Mouse (Mus musculus) cerebellum, adult 11 months (tissue): ENCODE data around the gene Sdc4.

Experiments
- DNase-seq: peaks from one replicate; pipeline ENCODE4 v3.0.0; 2022

The Sdc4 gene

DNA sequence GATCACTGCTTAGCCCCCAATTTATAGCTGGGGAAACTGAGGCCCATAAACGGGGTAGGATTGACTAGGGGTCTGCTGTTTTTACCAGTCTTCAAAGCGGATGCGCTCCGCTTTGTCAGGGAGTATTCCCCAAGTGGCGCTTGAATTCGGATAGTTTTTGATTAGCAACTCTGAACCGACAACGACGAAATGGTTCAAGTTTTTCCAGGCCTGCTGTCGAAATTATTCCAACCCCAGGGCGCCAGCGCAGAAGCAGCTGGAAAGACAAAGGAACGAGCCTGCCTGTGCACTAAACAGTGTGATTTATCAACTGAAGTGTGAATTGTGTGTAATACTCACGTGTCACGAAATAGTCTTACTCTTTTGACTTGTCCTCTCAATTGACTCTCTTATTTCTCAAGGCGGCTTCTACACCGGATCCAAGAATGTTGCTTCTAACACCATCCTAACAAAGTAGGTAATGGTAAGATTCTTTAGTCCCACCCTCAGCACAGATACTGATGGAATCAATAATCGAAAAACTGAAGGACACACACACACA is at the start of gene Sdc4:
Sdc4 (minus strand) TSS at position 428 of the 541 bp plus-strand sequence.
- DNase-seq = no peak

DNA sequence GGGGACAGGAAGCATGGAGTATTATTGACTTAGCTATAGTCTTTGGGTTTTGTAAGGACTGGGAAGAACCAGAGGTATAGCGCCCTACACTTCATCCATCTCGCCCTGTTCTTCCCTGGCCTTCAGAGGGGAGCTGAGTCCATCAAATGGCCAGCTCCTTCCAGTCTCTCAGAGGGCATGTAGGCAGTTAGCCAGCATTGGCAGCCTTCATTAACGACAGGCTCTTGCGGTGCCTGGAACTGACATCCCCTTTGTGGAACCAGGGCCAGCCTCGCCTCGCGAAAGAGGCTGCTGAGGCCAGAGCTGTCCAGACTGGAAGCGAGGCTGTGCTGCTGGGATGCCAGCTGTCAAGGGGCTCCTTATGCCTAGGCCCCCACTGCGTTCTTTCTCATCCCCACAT is 44.1 kb upstream of the Sdc4 start:
- peak; percentile 73 for DNase-seq

DNA sequence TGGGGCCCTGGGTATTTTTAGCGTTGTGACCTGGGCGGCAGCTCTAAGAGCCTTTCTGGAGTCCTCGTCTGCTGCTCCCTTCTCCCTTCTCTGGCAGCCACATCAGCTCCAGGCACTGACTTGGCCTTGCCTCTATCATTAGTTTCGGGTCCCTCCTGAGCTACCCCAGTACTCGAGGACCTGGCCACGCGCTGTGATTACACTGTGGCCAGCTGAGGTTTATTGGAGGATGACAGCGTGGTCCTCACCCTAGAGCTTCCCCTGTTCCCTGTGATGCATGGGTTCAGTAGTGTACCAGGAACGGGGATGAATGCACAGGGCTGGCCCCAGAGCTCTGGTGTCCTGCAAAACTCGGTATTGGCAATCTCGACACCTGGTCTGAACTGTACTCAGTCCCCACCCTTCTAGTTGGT is 43.4 kb upstream of the Sdc4 start:
- DNase-seq = no peak

DNA sequence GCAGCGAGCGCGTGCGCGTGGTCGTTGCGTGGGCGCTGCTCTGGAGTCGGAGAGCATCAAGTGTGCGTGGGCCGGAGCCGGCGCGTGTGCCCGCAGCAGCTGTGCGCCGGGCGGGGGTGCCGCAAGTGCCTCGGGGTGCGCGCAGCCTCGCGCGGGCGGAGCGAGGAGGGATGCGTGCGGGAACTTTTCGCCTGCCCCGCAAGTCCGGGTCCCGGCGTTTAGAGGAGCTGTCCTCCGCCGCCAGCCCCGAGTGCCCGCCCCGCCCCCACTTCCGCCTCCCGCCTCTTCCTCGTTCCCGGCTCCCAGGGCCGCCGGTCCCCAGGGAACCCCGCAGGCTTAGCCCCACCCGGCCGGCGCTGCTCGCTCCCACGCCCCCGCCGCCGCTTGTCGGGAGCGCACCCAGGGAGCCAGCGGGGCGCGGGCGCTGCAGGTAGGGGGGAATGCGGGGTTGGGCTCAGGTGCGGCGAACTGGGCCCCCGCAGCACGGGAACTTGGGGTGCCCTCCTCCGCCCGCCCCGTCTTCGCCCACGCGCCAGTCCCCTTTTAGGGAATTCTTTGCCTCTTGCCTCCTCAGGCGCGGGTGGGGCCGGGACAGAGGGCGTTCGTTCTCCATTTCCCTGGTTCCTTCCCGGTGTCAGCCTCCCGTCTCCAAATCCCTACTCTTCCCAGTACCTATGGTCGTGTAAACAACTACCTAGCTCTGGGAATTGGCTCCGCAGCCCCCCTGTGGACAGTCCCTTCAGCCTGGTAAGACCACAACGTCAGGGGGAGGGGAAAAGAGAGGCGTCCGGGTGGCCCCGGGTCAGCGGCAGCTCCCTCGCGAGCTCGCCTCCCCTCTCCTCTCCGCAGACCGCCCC is 42.8 kb upstream of the Sdc4 start:
- peak; percentile 74 for DNase-seq

DNA sequence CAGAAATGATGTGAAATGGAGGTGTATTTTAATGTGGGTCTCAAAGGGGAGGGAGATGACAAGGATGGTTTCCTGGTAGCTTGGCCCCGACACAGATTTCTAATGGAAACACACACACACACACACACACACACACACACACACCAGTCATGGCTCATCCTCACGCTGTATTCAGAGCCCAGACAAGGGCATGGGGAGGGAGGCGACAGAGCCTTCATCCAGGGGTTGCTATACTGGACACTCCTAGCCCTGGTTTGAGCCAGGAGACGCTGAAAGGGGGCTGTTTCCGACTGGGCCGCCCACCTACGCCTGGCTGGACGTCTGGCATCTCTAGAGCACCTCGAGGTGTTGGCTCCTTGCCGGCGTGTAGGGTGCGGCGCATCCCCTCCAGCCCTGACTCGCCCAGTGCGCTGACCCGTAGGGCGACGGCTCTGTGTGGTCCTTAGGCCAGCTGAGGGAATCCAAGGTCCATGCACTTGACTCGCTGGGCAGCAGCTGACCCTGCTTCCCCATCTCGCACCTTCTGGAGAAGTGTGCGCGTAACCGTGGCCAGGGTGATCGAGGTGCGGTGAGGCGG is 42.1 kb upstream of the Sdc4 start, which contains the start of gene Dbndd2:
Dbndd2 (plus strand) TSS at position 426 of the 577 bp plus-strand sequence.
- no peak for DNase-seq

DNA sequence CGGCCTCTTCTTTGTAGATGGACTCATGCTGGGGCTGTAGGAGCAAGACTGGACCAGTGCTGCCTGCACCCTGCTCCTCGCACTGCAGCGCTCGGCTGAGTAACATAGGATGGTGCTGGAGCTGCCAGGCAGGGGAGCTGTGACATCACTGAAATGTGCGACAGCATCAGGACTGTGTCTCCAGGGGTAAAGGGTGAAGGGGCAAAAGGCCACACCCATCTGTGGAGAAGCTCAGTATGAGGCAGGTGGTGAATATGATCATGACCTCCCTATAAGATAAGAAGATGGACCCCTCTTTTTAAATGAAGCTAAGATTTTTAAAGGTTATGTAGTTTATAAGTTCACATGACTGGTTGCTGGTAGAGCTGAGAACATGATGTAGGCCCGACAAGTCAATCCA is 29.9 kb upstream of the Sdc4 start, which contains the start of gene Trp53tg5:
Trp53tg5 (minus strand) TSS at position 101 of the 400 bp plus-strand sequence.
- DNase-seq = no peak

DNA sequence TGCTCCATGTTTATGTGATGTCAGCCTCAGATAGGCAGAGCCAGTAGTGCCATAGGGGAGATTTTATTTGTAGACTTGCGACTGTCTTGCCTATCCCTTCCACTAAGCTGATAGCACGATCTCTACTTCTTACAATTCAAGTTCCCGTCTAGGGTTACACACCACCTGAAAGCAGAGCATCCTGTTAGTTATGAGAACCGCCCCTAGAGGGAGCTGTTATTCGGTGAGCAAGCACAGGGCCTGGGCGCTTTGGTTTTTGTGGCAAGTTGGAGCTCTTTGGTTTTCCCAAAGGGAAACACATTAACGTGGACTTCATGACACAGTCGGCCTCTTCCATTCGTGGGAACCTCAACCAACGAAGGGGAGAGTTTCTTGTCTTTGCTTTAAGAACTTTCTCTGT is 26.6 kb upstream of the Sdc4 start:
- no peak for DNase-seq

DNA sequence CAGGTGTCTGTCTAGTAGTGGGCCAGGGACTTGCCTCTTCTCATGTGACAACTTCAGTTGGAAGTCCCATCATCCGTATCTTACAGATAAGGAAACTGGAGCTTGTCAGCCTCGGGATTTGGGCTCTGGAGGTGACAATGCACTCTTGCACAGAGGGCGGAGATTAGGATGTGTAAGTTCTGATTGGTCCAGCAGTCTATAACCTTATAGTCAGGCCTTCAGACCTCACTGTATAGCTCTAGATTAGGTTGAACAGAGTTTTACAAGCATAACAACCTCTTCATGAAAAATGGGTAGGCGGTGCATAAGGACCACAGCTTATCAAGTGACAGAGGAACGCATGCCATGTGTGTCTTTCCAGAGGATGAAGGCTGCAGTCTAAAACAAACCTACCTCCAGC is 23.1 kb upstream of the Sdc4 start:
- DNase-seq = no peak

DNA sequence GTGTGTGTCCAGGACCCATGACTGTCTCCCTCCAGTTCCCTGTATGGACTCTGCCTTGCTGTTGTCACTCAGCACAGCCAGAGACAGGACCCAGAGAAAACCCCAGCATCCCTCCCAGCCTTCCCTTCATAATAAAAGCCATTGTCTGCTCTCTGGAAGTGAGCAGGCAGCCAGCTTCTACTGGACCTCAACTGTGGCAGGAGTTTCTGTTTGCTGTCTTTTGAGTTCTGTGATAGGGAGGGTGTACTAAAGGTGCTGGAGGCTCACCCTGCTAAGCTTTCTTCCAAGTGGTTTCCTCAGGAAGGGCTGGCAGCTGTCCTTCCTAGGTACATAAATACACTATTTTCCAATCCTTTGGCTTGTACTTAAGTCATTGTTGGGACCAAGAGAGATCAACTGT is 21.5 kb upstream of the Sdc4 start:
- DNase-seq = no peak

DNA sequence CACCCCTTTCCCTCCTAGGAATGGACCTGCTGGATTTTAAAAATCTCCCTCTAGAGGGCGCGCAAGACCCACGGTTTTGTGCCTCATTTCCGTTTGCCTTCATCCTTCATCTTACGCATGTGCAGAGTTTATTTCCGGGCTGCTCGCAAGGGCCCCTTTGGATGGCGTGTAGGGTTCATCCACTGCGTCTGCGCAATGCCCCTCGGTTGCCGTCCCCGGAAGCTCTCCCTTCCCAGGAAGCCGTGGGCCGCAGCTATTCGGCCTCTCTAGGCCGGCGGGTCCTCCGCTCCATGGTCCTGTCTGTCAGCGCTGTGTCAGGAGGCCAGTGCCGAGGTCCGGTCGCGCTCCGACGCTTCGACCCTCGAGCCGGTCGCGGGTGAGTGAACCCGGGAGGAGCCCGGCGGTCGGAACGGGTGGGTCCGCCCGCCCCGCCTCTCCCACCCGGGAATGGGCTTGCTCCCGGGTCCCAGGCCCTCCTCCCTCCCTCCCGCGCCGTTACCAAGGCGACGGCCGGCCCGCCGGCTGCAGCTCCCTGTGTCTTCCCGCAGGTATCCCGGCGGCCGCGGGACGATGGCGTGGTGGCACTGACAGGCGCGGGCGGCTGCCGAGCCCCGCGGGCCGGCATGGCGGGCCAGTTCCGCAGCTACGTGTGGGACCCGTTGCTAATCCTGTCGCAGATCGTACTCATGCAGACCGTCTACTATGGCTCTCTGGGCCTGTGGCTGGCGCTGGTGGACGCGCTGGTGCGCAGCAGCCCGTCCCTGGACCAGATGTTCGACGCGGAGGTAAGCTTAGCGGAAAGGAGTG is 17.3 kb upstream of the Sdc4 start, which contains the start of gene Gm20458:
Gm20458 (plus strand) TSS at position 223 of the 807 bp plus-strand sequence.
- DNase-seq = peak; percentile 97

DNA sequence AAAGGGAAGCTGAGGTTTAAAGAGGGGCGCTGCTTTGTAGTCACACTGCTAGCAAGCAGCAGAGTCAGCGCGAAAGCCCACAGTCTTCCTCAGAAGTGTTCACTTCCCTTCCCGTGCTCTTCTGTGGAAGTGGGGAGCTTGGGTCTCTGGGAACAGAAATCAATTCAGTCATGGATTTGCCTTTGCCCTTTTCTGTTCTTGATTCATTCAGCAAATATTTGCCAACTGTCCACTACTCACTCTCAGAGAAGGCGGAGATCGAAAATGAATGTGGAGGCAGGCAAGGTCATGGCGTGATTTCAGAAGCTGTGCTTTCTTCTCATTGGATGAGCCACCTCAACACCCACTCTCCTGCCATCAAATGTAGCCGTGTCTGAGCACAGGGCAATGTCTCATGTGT is 14.8 kb upstream of the Sdc4 start:
- DNase-seq = no peak

DNA sequence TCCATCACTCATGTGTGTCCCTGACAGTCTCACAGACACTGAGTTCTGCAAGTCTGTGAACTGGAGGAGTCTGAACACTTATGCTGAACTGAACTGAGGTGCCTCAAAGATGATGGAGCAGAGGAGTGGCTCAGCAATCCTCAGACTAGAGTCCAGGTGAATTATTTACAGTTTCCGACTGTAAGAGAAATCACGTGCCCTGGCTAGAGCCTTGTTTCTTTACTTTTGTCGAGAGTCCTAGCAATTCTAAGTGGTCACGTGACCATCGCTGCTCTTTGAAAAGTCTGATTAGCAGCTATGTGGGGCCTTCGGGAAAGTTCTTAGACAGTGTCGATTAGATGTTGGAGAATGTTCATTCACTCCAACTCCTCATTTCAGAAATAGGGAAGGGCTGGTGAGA is 14.3 kb upstream of the Sdc4 start:
- no peak for DNase-seq

DNA sequence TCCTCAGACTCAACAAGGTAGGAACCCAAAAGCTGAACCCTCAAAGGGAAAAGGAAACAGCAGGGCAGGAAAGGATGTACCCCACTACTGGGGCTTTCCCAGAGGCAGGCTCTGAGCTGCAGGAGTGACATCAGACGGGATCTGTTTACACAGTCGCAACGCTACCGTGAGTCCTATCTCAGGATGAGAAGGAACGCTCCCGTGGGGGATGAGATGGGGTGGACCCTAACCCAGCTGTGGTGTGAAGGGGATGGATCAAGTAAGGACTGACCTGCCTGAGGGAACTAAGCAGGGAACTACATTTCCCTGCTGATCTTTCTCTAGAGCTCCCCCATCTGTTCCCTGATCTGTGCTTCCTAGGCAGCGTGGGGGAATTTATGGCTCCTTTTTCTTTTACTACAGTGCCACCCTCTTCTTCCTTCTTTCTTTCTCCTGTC is 13.2 kb upstream of the Sdc4 start, which contains the start of gene Sys1:
Sys1 (plus strand) TSS at position 101 of the 437 bp plus-strand sequence.
- no peak for DNase-seq

DNA sequence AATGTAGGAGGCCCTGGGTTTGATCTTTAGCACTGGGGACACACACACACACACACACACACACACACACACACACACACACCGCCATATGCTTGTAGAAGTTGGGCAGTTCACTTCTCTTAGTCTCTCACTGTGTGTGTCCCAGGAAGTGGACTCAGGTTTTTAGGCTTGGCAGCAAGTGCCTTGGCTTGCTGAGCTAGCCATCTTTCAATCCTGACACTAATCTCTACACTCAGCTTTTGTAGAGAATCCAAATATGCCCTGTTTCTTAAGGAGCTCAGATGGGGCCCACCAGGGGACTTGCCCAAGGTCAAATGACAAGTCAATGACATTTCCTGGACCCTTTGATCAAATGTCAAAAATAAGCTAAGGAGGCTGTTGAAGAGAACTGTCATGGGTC is 12.7 kb upstream of the Sdc4 start:
- DNase-seq = no peak

DNA sequence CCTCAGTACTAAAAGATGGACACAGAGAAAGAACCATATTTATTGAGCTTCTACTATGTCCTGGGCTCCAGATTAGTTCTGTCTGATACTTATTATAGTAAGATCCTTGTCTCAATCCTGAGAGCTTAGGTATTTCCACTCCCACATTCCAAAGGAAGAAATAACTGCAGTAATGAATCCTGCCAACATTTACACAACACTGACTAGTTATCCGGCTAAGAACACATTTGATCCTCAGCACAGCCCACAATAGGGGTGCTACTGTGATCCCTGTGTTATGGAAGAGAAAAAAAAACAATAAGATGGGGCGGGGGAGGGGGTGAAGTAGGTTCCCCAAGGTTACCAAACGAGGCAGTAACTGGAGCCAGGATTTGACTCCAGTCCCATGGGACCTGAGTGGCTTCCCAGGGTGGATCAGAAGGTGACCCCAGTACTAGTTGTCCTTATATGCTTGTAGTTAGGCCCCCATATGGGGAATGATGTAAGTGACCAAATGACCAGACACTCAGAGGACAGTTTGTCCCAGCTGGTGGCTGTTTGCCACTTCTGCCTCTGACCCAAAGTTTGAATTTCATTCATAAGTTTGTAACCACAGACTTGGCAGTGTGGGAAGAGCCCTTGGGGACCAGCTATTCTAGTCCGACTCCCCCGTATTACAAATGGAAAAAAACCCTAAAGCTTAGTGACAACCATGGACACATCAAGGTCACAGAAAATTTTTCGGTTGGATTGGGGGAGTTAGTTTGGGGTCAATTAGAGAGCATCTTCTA is 11.9 kb upstream of the Sdc4 start:
- no peak for DNase-seq

DNA sequence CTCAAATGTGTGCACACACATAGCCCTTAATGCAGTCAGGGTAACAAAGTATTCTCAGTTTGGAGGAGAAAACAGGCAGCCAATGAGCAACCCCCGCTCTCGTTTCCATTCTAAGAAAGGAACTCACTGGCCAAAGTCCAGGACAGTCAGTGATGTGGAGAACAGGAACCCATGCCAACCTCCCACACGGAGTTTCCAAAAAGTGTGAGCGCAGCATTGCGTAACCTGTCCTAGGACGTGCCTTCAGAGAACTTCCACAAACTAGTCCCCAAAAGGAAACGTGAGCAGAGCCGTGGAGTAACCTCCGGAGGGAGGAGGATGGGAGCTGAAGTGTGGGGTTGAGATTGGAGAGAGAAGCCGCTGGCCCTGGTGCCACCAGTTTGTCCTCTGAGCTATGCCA is 11.2 kb upstream of the Sdc4 start:
- no peak for DNase-seq

DNA sequence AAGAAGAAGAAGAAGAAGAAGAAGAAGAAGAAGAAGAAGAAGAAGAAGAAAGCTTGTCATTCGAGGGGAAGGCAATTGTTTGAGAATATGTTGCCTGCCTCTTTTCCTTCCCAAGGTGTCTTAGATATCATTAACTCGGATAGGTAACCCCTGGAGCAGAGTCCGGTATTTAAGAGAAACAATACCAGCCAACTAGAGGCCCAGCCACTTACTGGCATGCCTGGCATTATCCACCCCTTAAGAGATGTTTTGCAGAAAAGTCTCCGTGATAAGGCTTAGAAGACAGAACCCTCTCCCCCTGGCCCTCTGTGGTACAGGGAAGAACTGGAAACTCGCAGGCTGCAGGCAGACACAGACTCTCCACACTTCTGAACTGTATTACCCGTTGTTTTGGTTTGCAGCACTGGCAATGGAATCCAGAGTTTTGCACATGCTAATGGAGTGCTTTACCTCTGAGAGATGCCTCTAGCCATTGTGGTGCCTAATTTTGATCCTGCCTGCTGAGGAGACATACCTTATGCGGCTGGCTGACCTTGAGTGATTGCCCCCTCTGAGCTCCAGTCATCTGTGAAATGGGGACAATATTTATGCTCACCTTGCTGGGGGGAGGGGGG is 10.3 kb upstream of the Sdc4 start:
- no peak for DNase-seq

DNA sequence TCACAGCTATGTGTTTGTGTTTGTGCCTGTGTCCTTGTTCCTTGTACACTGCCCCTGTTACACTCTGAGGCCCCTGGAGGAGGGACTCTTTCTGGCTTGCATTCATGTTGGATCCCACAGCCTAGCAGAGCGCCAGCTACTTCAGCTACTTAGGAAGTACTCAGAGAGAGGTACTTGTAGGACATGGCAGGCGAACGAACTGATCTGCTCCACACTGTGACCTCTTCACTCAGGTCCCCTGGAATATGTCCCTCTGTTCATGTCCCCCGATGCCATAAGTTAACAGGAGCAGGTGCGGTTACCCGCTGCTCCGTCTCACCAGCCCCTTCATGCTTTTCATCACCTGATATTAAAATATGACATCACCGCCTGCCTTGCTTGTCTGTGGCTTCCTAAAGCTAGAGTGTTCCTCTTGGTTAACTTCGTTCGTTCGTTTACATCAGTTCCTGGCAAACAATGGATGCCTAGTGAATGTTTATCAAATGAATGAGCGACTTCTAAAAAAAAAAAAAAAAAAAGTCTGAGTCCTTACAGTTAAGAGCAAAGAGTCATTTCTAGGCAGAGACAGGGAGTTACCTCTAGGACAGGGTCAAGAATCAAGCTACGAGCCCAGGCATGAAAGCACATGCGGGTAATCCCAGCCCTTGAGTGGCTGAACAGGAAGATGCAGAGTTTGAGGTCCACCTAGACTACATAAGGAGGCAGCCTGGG is 9.5 kb upstream of the Sdc4 start:
- DNase-seq = no peak

DNA sequence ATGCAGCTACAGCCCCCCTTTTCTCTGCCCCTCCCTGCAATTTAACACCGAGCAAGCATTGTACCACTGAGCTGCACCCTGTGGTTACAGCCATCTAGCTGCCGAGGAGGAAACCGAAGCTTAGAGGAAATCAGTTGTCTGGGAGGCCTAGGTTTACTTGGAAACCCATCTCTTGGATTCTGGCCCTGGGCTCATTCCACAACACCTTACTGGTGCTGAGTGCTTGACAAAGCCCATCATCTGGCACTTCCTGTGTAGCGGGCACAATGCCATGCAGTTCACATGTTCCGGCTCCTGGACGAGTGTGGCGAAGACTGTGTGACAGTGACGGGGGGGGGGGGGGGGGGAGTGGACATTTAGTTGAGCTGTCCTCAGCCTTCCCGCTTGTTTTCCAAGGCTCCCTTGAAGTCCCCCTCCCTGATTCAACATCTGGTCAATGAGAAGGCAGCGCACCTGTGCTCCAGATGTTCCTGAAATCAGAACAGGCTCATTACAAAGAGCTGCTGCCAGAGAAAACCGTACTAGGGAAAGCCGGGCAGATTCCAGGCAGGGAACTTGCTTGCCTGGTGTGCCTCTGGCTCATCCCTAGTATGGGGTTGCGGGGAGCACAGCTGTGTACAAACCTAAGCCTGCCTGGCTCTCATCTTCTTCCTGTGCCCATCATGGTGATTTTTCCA is 8.5 kb upstream of the Sdc4 start:
- DNase-seq = no peak

DNA sequence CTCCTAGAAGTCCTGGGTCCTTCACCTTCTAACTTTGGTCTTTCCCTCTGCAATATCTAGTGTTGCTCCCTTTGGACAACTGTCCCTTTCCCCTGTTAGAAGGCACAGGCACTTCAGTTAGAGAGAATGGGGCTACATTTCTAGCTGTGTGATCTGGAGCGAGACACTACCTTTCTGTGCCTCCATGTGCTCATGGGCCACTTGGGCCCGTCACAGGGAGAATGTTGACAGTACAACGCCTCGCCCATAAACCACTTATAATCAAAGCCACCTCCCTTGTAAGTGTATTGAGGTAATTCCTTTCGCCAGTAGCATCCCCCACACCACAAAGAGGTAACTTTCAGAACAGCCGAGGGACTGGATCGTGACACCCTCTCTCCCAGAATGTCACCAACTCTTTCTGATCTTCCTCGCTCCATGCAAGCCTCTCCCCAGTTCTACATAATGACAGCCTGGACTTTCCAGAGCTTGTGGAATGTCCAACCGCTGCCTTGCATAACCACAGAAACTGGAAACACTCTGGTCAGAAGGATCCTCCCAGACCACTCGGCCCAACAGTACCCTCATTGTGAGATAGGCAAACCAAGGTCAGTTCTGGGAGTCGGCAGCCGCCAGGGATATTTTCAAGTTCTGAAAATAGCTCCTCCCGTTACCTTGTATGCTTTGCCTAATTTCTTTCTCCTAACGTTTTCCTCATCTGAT is 5.8 kb upstream of the Sdc4 start:
- DNase-seq = no peak
